Mouse (Mus musculus) E14TG2a.4 (cell line): ENCODE measurements around the gene Lrrc32.

Experiments used
- CTCF ChIP-seq: conservative IDR thresholded peaks from 2 replicates; pipeline ENCODE4 v1.5.1; 2014; ENCODE audit warnings: low read length
- NANOG ChIP-seq: IDR thresholded peaks from 2 replicates; pipeline ENCODE4 v1.6.1; 2014; ENCODE audit warnings: borderline replicate concordance, low read length, mixed read lengths
- POU5F1 ChIP-seq: IDR thresholded peaks from 2 replicates; pipeline ENCODE4 v1.6.1; 2014; ENCODE audit warnings: low read length, borderline replicate concordance

GRCm38 (mm10) chr7:98483268-98483607 is 5.8 kb upstream of the Lrrc32 start:
- no peak for TF ChIP-seq CTCF
- TF ChIP-seq POU5F1 = no peak
- no peak for TF ChIP-seq NANOG
